Mouse (Mus musculus): ENCODE measurements at regions not wholly inside any gene's neighbourhood (a gene's known extent, or its start where the extent isn't known, plus 50 kb on each side); places are given as distances from the start of the nearest gene placed in this dataset.

DNA sequence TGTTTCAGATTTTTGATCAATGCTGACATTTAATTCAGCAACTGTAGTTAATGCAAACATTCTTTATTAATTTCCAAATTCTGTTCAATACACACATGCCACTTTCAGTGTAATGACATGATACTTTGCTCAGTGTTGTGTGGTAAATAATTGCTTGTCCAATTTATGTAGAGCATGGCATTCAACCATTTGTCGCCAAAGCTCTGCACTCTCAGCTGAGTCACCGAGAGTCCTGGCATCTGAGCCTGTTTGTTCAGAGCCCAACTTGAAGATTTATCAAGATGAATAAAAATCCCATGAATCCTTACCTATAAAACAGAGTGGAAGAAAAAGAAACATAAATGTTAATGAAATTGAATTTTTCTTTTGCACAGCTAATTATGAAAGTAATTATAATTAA lies 55.3 kb upstream of the Spag16 start:
- no peak for TF ChIP-seq CTCF (IDR thresholded peaks at IDR 0.05; ENCODE audit: extremely low read depth, insufficient read depth, insufficient read length, insufficient replicate concordance)
- TF ChIP-seq POLR2A (IDR thresholded peaks at IDR 0.05; ENCODE audit: low read depth, low read length) = no peak

Measured in spleen, adult 2 months (tissue).